18 mouse cellular contexts compared by ENCODE assay signal in genomic region chr1:133471556-133471955, GRCm38 (mm10). TPM values are rescaled to one million over a fixed set of nuclear protein-coding genes. Genes with fewer than 3 reads are reported as not detected.
A peak's percentile ranks its signal among the peaks of the same experiment; 100 is the strongest.
DNase-seq lines count a peak whose midpoint lies in the region; ATAC-seq and TF ChIP-seq lines count a peak whose summit lies in the region.
"Had no signal": no experiment of that assay in that cellular context is flagged by ENCODE, and none has a peak within 500 bp of the region (broad histone marks: within the 10 kb centered on the region; RNA-seq: fewer than 3 reads in every experiment).

No protein-coding gene starts in this region.

- no peak for TF ChIP-seq EP300 in heart, postnatal 0 days (IDR thresholded peaks at IDR 0.05; ENCODE audit: low read depth)
- TF ChIP-seq EP300 in lung, postnatal 0 days (IDR thresholded peaks at IDR 0.05), result no peak

- H3K9ac ChIP-seq in forebrain, embryonic 12.5 days, result no peak overlapping the region
- no peak overlapping the region for H3K9ac ChIP-seq in forebrain, embryonic 15.5 days (replicated peaks)
- H3K9ac ChIP-seq in heart, postnatal 0 days (replicated peaks; ENCODE audit: low read depth, low read length), result no peak overlapping the region
- no peak overlapping the region for H3K9ac ChIP-seq in lung, postnatal 0 days (replicated peaks; ENCODE audit: low read depth)
- H3K9ac ChIP-seq: hindbrain, embryonic 13.5 days; neural tube, embryonic 12.5 days had no signal

- H3K4me1 ChIP-seq in forebrain, embryonic 12.5 days, result peaks cover 15% of the 10 kb centered on the region
- H3K4me1 ChIP-seq in forebrain, embryonic 15.5 days, result no peaks in the 10 kb centered on the region
- peaks cover 5% of the 10 kb centered on the region for H3K4me1 ChIP-seq in heart, postnatal 0 days (ENCODE audit: control insufficient read depth, insufficient read depth)
- H3K4me1 ChIP-seq in lung, postnatal 0 days (ENCODE audit: insufficient read depth, low read depth, low read length), result no peaks in the 10 kb centered on the region
- peaks cover 29% of the 10 kb centered on the region for H3K4me1 ChIP-seq in limb, embryonic 10.5 days
- H3K4me1 ChIP-seq: neural tube, embryonic 12.5 days had no signal

- H3K4me2 ChIP-seq in forebrain, embryonic 12.5 days, result no peak overlapping the region
- H3K4me2 ChIP-seq in forebrain, embryonic 15.5 days (replicated peaks), result no peak overlapping the region
- no peak overlapping the region for H3K4me2 ChIP-seq in heart, postnatal 0 days (ENCODE audit: low read depth, low read length)
- no peak overlapping the region for H3K4me2 ChIP-seq in lung, postnatal 0 days (replicated peaks; ENCODE audit: low read depth, low read length)
- H3K4me2 ChIP-seq: hindbrain, embryonic 13.5 days; neural tube, embryonic 12.5 days had no signal

- TF ChIP-seq CTCF in heart, postnatal 0 days (IDR thresholded peaks at IDR 0.05; ENCODE audit: low read depth), result no peak
- no peak for TF ChIP-seq CTCF in lung, postnatal 0 days (IDR thresholded peaks at IDR 0.05)

- no peak for DNase-seq in heart, postnatal 0 days (ENCODE audit: low spot score)
- no peak for DNase-seq in heart, postnatal 25 days (ENCODE audit: low spot score)
- no peak for DNase-seq in lung, postnatal 0 days (ENCODE audit: low spot score)
- no peak for DNase-seq in lung, postnatal 25 days (ENCODE audit: low spot score)
- DNase-seq in liver, result no peak
- DNase-seq in limb, embryonic 10.5 days (ENCODE audit: low spot score), result no peak
- DNase-seq: cerebellum, postnatal 10 days; layer of hippocampus, adult 9-11 months; lung, adult 2 months; right cerebral cortex, postnatal 25 days had no signal

- no peak overlapping the region for H3K4me3 ChIP-seq in forebrain, embryonic 12.5 days (replicated peaks)
- H3K4me3 ChIP-seq in forebrain, embryonic 15.5 days, result no peak overlapping the region
- H3K4me3 ChIP-seq in heart, postnatal 0 days (ENCODE audit: low read depth, low read length), result no peak overlapping the region
- H3K4me3 ChIP-seq in lung, postnatal 0 days (ENCODE audit: low read depth, low read length), result no peak overlapping the region
- H3K4me3 ChIP-seq in limb, embryonic 10.5 days, result no peak overlapping the region
- H3K4me3 ChIP-seq: erythroblast, embryonic 14.5 days; hindbrain, embryonic 13.5 days; megakaryocyte, embryonic 14.5 days; neural tube, embryonic 12.5 days had no signal

- intact Hi-C loops in heart, postnatal 25 days (cut with DNase I), result no loop called here

- 0 out of 2 replicates have a peak overlapping the region, but pooled peaks have one; percentile 26 for H3K27ac ChIP-seq in forebrain, embryonic 12.5 days
- no peak overlapping the region for H3K27ac ChIP-seq in forebrain, embryonic 15.5 days (replicated peaks)
- H3K27ac ChIP-seq in heart, postnatal 0 days (ENCODE audit: low read depth), result peak overlapping the region; percentile 63
- H3K27ac ChIP-seq in lung, postnatal 0 days (ENCODE audit: low read length), result no peak overlapping the region
- no peak overlapping the region for H3K27ac ChIP-seq in limb, embryonic 10.5 days
- H3K27ac ChIP-seq: hindbrain, embryonic 13.5 days; neural tube, embryonic 12.5 days had no signal

- H3K36me3 ChIP-seq in forebrain, embryonic 12.5 days (replicated peaks), result no peaks in the 10 kb centered on the region
- H3K36me3 ChIP-seq in forebrain, embryonic 15.5 days, result no peaks in the 10 kb centered on the region
- H3K36me3 ChIP-seq in heart, postnatal 0 days (replicated peaks; ENCODE audit: control insufficient read depth, insufficient read depth, low read length), result no peaks in the 10 kb centered on the region
- H3K36me3 ChIP-seq in lung, postnatal 0 days (ENCODE audit: insufficient read depth, low read length), result no peaks in the 10 kb centered on the region
- no peaks in the 10 kb centered on the region for H3K36me3 ChIP-seq in limb, embryonic 10.5 days
- H3K36me3 ChIP-seq: hindbrain, embryonic 13.5 days; neural tube, embryonic 12.5 days had no signal

- WGBS in forebrain, embryonic 12.5 days, result 50% methylated on average over 2 of the region's 2 CpGs
- WGBS in forebrain, embryonic 15.5 days, result 61% methylated on average over 2 of the region's 2 CpGs
- 25% methylated on average over 2 of the region's 2 CpGs for WGBS in heart, postnatal 0 days
- WGBS in lung, postnatal 0 days, result 29% methylated on average over 2 of the region's 2 CpGs
- WGBS in limb, embryonic 10.5 days, result 50% methylated on average over 2 of the region's 2 CpGs

- H3K27me3 ChIP-seq in forebrain, embryonic 12.5 days, result no peaks in the 10 kb centered on the region; the same call in 1 of the 2 replicates
- H3K27me3 ChIP-seq in forebrain, embryonic 15.5 days, result no peaks in the 10 kb centered on the region
- H3K27me3 ChIP-seq in heart, postnatal 0 days (ENCODE audit: control insufficient read depth, insufficient read depth, low read length), result no peaks in the 10 kb centered on the region
- H3K27me3 ChIP-seq in lung, postnatal 0 days (replicated peaks; ENCODE audit: insufficient read depth, low read length), result no peaks in the 10 kb centered on the region
- H3K27me3 ChIP-seq in limb, embryonic 10.5 days (ENCODE audit: low read depth, poor library complexity, severe bottlenecking), result no peaks in the 10 kb centered on the region
- H3K27me3 ChIP-seq: hindbrain, embryonic 13.5 days; neural tube, embryonic 12.5 days had no signal

- no peak for ATAC-seq in forebrain, embryonic 12.5 days (ENCODE audit: low FRiP score)
- no peak for ATAC-seq in forebrain, embryonic 15.5 days (replicated peaks)
- ATAC-seq in heart, postnatal 0 days (ENCODE audit: insufficient read depth, low read depth), result no peak
- peak; percentile 25; the same call in 1 of the 2 replicates for ATAC-seq in lung, postnatal 0 days
- ATAC-seq: activated CD4-positive, CD25-positive, alpha-beta regulatory T cell, adult 4 months; midbrain, embryonic 16.5 days had no signal

- H3K9me3 ChIP-seq in forebrain, embryonic 12.5 days, result no peaks in the 10 kb centered on the region
- no peaks in the 10 kb centered on the region for H3K9me3 ChIP-seq in forebrain, embryonic 15.5 days
- no peaks in the 10 kb centered on the region for H3K9me3 ChIP-seq in heart, postnatal 0 days (replicated peaks; ENCODE audit: control insufficient read depth, low read length)
- no peaks in the 10 kb centered on the region for H3K9me3 ChIP-seq in lung, postnatal 0 days (ENCODE audit: low read length)
- no peaks in the 10 kb centered on the region for H3K9me3 ChIP-seq in limb, embryonic 10.5 days (replicated peaks)
- H3K9me3 ChIP-seq: hindbrain, embryonic 13.5 days; neural tube, embryonic 12.5 days had no signal

RNA-seq across cellular contexts. Expression of gene Sox13, which starts 47.4 kb away (rescaled TPM):
- 13.1 and 13.3 TPM in 2 replicates for polyA plus RNA-seq in forebrain, embryonic 12.5 days (2016; fragmentation: Nextera tagmentation; extraction: Ambion mirVana)
- 4.6 and 5.1 TPM in 2 replicates for polyA plus RNA-seq in forebrain, embryonic 15.5 days (2015; fragmentation: Nextera tagmentation; extraction: Ambion mirVana)
- 8.5 and 17.9 TPM in 2 replicates for total RNA-seq in heart, postnatal 0 days (2014; rRNA removed; ENCODE audit: low replicate concordance)
- polyA plus RNA-seq in heart, postnatal 0 days (2015; fragmentation: Nextera tagmentation; extraction: Ambion mirVana), result 3.0 and 3.3 TPM in 2 replicates
- 10 to 100 TPM; 15.2 to 19.9 TPM for total RNA-seq in heart, postnatal 25 days (2021)
- polyA plus RNA-seq in lung, postnatal 0 days (2015; fragmentation: Nextera tagmentation; extraction: Ambion mirVana), result 13.8 and 14.8 TPM in 2 replicates
- polyA plus RNA-seq in limb, embryonic 10.5 days (2016; fragmentation: Nextera tagmentation; extraction: Ambion mirVana), result 10.3 and 12.9 TPM in 2 replicates
- polyA plus RNA-seq: activated CD4-positive, CD25-positive, alpha-beta regulatory T cell, adult 4 months had no signal

Comparison
In these comparisons a context has a peak if more than half of its experiments do, and no peak if none do; other contexts are left out.
1. H3K27ac ChIP-seq: peak in forebrain, embryonic 12.5 days (single experiment) and heart, postnatal 0 days (single experiment); none in forebrain, embryonic 15.5 days (single experiment), lung, postnatal 0 days (single experiment) and limb, embryonic 10.5 days (single experiment).